In genomic region chr2:118110225-118110915, GRCm38 (mm10) we compare ENCODE assay signal across 8 mouse cellular contexts. TPM values are rescaled to one million over a fixed set of nuclear protein-coding genes. Genes with fewer than 3 reads are reported as not detected.
DNase-seq lines count a peak whose midpoint lies in the region; ATAC-seq and TF ChIP-seq lines count a peak whose summit lies in the region.

No protein-coding gene starts in this region.

- TF ChIP-seq EP300 in stomach, postnatal 0 days (optimal IDR thresholded peaks at IDR 0.05), result no peak

- no peak overlapping the region for H3K9ac ChIP-seq in intestine, embryonic 16.5 days (ENCODE audit: low read depth, low read length)
- peak overlapping the region; percentile 35 for H3K9ac ChIP-seq in stomach, postnatal 0 days (ENCODE audit: low read length)

- H3K27ac ChIP-seq in intestine, embryonic 16.5 days (ENCODE audit: low read length), result no peak overlapping the region
- H3K27ac ChIP-seq in stomach, postnatal 0 days (replicated peaks), result peak overlapping the region; percentile 56

- peak; percentile 39 for DNase-seq in ovary, adult 18-20 months (ENCODE audit: low spot score)
- no peak for DNase-seq in ovary, postnatal 14 days (ENCODE audit: low spot score)
- DNase-seq in embryo, embryonic 10 days (ENCODE audit: low spot score), result peak; percentile 81
- peak; percentile 33 to 57 for DNase-seq in gastrocnemius, postnatal 36 days
- peak; percentile 77 for DNase-seq in lung, postnatal 25 days (ENCODE audit: low spot score)
- DNase-seq in stomach, postnatal 0 days (ENCODE audit: low spot score), result peak; percentile 45
- DNase-seq in cerebellum, adult 9-11 months, result no peak

- H3K4me1 ChIP-seq in intestine, embryonic 16.5 days (ENCODE audit: control insufficient read depth, insufficient read depth, low read length), result peaks cover 10% of the 10 kb centered on the region; the same call in 1 of the 2 replicates
- peaks cover 7% of the 10 kb centered on the region; the same call in 1 of the 2 replicates for H3K4me1 ChIP-seq in stomach, postnatal 0 days (replicated peaks; ENCODE audit: control insufficient read depth, insufficient read depth)

- H3K4me3 ChIP-seq in intestine, embryonic 16.5 days (ENCODE audit: low read length), result peak overlapping the region; percentile 54; the same call in 1 of the 2 replicates
- H3K4me3 ChIP-seq in stomach, postnatal 0 days (ENCODE audit: low read depth, low read length), result peak overlapping the region; percentile 67

- H3K36me3 ChIP-seq in intestine, embryonic 16.5 days (ENCODE audit: control insufficient read depth, insufficient read depth, low read length), result no peaks in the 10 kb centered on the region
- H3K36me3 ChIP-seq in stomach, postnatal 0 days (ENCODE audit: control insufficient read depth, insufficient read depth, low read length), result peaks cover 6% of the 10 kb centered on the region; the same call in 1 of the 2 replicates

- no peak for TF ChIP-seq CTCF in stomach, postnatal 0 days (IDR thresholded peaks at IDR 0.05; ENCODE audit: low read depth)

- intact Hi-C loops in gastrocnemius, postnatal 36 days (cut with DNase I), result loop anchor here (2.0 to 5.0 kb wide), 2 partner anchors 328 to 570 kb away; no protein-coding TSS in a partner anchor

- H3K4me2 ChIP-seq in intestine, embryonic 16.5 days (ENCODE audit: low read depth, low read length), result peak overlapping the region; percentile 92
- H3K4me2 ChIP-seq in stomach, postnatal 0 days (replicated peaks; ENCODE audit: low read depth), result peak overlapping the region; percentile 67

- no peaks in the 10 kb centered on the region for H3K9me3 ChIP-seq in intestine, embryonic 16.5 days (ENCODE audit: control insufficient read depth, low read length)
- H3K9me3 ChIP-seq in stomach, postnatal 0 days (ENCODE audit: control insufficient read depth, low read length), result no peaks in the 10 kb centered on the region

- ATAC-seq in intestine, embryonic 16.5 days, result peak; percentile 15
- peak; percentile 58 for ATAC-seq in stomach, postnatal 0 days (ENCODE audit: low FRiP score, low TSS enrichment)

- WGBS in intestine, embryonic 16.5 days, result 26% methylated on average over 17 of the region's 17 CpGs
- 13% methylated on average over 17 of the region's 17 CpGs for WGBS in stomach, postnatal 0 days

- H3K27me3 ChIP-seq in intestine, embryonic 16.5 days (replicated peaks; ENCODE audit: control insufficient read depth, insufficient read depth, low read length), result no peaks in the 10 kb centered on the region
- H3K27me3 ChIP-seq in stomach, postnatal 0 days (ENCODE audit: control insufficient read depth, insufficient read depth, low read length), result no peaks in the 10 kb centered on the region

RNA-seq across cellular contexts. Expression of gene Thbs1, which starts 1.3 kb away (rescaled TPM):
- 1 to 10 TPM; 7.4 to 7.7 TPM for total RNA-seq in gastrocnemius, postnatal 36 days (2021)
- polyA plus RNA-seq in intestine, embryonic 16.5 days (2015; fragmentation: Nextera tagmentation; extraction: Ambion mirVana), result 22.6 and 26.1 TPM in 2 replicates
- 18.9 and 19.0 TPM in 2 replicates for polyA plus RNA-seq in stomach, postnatal 0 days (2015; fragmentation: Nextera tagmentation; extraction: Ambion mirVana)

Comparison
In these comparisons a context has a peak if more than half of its experiments do, and no peak if none do; other contexts are left out.
1. DNase-seq: peak in ovary, adult 18-20 months (single experiment), embryo, embryonic 10 days (single experiment), gastrocnemius, postnatal 36 days (2 of 2), lung, postnatal 25 days (single experiment) and stomach, postnatal 0 days (single experiment); none in ovary, postnatal 14 days (single experiment) and cerebellum, adult 9-11 months (single experiment).